Mouse (Mus musculus): ENCODE measurements around the gene Ppox. TPM values are rescaled to one million over a fixed set of nuclear protein-coding genes. Genes with fewer than 3 reads are reported as not detected.

Gene Ppox
- polyA plus RNA-seq, 1 experiment from 2014 or later, result 50.9 TPM

DNA sequence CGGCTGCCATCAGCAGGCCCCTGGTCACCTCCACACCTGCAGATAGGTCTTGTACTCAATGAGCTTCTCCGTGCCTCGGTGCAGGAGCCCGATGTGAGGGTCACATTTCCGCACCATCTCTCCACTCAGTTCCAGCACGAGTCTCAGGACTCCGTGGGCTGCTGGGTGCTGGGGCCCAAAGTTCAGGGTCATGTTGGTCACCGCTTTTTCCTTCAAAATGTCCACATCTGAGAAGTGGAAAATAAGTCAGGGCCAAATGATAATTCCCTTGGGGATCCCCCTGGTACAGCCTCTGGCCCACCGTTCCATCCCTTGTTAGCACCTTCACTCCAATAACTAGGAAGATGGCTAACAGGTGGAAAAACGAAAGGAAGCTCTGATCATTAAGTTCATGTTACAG lies 40.1 kb downstream of the Ppox start:
- 91% methylated on average over 10 of the region's 10 CpGs for WGBS

GRCm38 (mm10) chr1:171239992-171240744 lies 40.8 kb downstream of the Ppox start:
- Histone ChIP-seq H3K9me3 (ENCODE audit: low read depth, low read length) (no peaks in the 10 kb centered on the region), H3K36me3 (ENCODE audit: insufficient read depth) (peaks cover 98% of the 10 kb centered on the region), H3K4me2 (no peak overlapping the region), H3K4me1 (ENCODE audit: insufficient read depth) (no peaks in the 10 kb centered on the region), H3K9ac (no peak overlapping the region), H3K4me3 (ENCODE audit: low read depth, low read length) (no peak overlapping the region), H3K27me3 (ENCODE audit: insufficient read depth, low read length) (no peaks in the 10 kb centered on the region), H3K27ac (ENCODE audit: low read depth) (no peak overlapping the region)
- 65% methylated on average over 15 of the region's 15 CpGs for WGBS
- DNase-seq (peak; percentile 23), ATAC-seq (ENCODE audit: insufficient read depth) (no peak)
- TF ChIP-seq CTCF (IDR thresholded peaks at IDR 0.05; ENCODE audit: low read depth), result no peak

More for the DNA sequence above, 40.1 kb downstream of the Ppox start:
- no peak overlapping the region for H3K4me2 ChIP-seq
- no peak overlapping the region for H3K9ac ChIP-seq
- no peaks in the 10 kb centered on the region for H3K4me1 ChIP-seq (ENCODE audit: insufficient read depth)
- H3K27me3 ChIP-seq (ENCODE audit: insufficient read depth, low read length), result no peaks in the 10 kb centered on the region
- no peak overlapping the region for H3K27ac ChIP-seq (ENCODE audit: low read depth)
- DNase-seq (no peak), ATAC-seq (ENCODE audit: insufficient read depth) (no peak)
- H3K36me3 ChIP-seq (ENCODE audit: insufficient read depth), result peaks cover 94% of the 10 kb centered on the region
- H3K4me3 ChIP-seq (ENCODE audit: low read depth, low read length), result no peak overlapping the region
- no peak for TF ChIP-seq CTCF (IDR thresholded peaks at IDR 0.05; ENCODE audit: low read depth)
- H3K9me3 ChIP-seq (ENCODE audit: low read depth, low read length), result no peaks in the 10 kb centered on the region

DNA sequence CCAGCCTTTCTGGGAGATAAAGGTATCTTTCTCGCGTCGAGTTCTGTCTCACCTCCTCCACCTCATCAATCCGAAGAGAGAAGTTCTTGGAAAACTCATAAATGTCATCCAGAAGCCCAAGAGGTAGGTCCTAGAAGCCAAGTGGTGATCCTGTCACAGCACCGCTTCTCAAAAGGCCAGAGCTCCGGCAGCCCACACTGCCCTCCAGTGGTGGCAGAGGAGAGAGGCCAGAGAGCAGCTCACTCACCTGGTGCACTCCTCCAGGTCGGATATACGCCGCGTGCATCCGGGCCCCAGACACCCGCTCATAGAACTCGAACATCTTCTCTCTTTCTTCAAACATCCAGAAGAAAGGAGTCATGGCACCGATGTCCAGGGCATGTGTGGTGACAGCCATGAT lies 42.5 kb downstream of the Ppox start:
- Histone ChIP-seq H3K4me3 (ENCODE audit: low read depth, low read length) (no peak overlapping the region), H3K9me3 (ENCODE audit: low read depth, low read length) (no peaks in the 10 kb centered on the region), H3K27me3 (ENCODE audit: insufficient read depth, low read length) (no peaks in the 10 kb centered on the region), H3K9ac (no peak overlapping the region), H3K4me1 (ENCODE audit: insufficient read depth) (no peaks in the 10 kb centered on the region), H3K27ac (ENCODE audit: low read depth) (no peak overlapping the region), H3K36me3 (ENCODE audit: insufficient read depth) (peaks cover 99% of the 10 kb centered on the region), H3K4me2 (no peak overlapping the region)
- ATAC-seq (ENCODE audit: insufficient read depth), result no peak
- WGBS, result 70% methylated on average over 14 of the region's 14 CpGs
- peak; percentile 76 for DNase-seq
- peak; percentile 83 for TF ChIP-seq CTCF (IDR thresholded peaks at IDR 0.05; ENCODE audit: low read depth)

GRCm38 (mm10) chr1:171237438-171237837 lies 43.5 kb downstream of the Ppox start:
- Histone ChIP-seq H3K4me3 (ENCODE audit: low read depth, low read length) (no peak overlapping the region), H3K27ac (ENCODE audit: low read depth) (no peak overlapping the region), H3K9me3 (ENCODE audit: low read depth, low read length) (no peaks in the 10 kb centered on the region), H3K36me3 (ENCODE audit: insufficient read depth) (peaks cover 90% of the 10 kb centered on the region), H3K4me1 (ENCODE audit: insufficient read depth) (no peaks in the 10 kb centered on the region), H3K4me2 (no peak overlapping the region), H3K9ac (no peak overlapping the region), H3K27me3 (ENCODE audit: insufficient read depth, low read length) (no peaks in the 10 kb centered on the region)
- no peak for DNase-seq
- ATAC-seq (ENCODE audit: insufficient read depth), result no peak
- 75% methylated on average over 6 of the region's 6 CpGs for WGBS
- no peak for TF ChIP-seq CTCF (IDR thresholded peaks at IDR 0.05; ENCODE audit: low read depth)

DNA sequence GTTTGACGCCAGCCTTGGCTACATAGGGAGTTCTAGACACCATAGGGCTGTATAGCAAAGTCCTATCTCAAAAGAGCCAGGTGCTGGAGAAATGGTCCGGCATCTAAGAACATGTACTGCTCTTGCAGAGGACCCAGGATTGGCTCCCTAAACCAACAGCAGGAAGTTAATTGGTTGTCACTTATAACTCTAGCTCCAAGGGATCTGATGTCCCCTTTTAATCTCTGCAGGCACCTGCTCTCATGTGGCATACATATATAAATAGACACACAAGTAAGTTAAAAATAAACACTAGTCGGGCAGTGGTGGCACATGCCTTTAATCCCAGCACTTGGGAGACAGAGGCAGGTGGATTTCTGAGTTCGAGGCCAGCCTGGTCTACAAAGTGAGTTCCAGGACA lies 45.2 kb downstream of the Ppox start:
- no peaks in the 10 kb centered on the region for H3K4me1 ChIP-seq (ENCODE audit: insufficient read depth)
- 76% methylated on average over 3 of the region's 4 CpGs for WGBS

GRCm38 (mm10) chr1:171234538-171234937 lies 46.4 kb downstream of the Ppox start:
- Histone ChIP-seq H3K4me2 (no peak overlapping the region), H3K4me1 (ENCODE audit: insufficient read depth) (no peaks in the 10 kb centered on the region), H3K4me3 (ENCODE audit: low read depth, low read length) (no peak overlapping the region), H3K36me3 (ENCODE audit: insufficient read depth) (peaks cover 62% of the 10 kb centered on the region), H3K9me3 (ENCODE audit: low read depth, low read length) (no peaks in the 10 kb centered on the region), H3K27ac (ENCODE audit: low read depth) (no peak overlapping the region), H3K27me3 (ENCODE audit: insufficient read depth, low read length) (no peaks in the 10 kb centered on the region), H3K9ac (no peak overlapping the region)
- DNase-seq (no peak), ATAC-seq (ENCODE audit: insufficient read depth) (no peak)
- no peak for TF ChIP-seq CTCF (IDR thresholded peaks at IDR 0.05; ENCODE audit: low read depth)
- 84% methylated on average over 4 of the region's 4 CpGs for WGBS

More for the DNA sequence above, 45.2 kb downstream of the Ppox start:
- no peaks in the 10 kb centered on the region for H3K9me3 ChIP-seq (ENCODE audit: low read depth, low read length)
- H3K27me3 ChIP-seq (ENCODE audit: insufficient read depth, low read length), result no peaks in the 10 kb centered on the region
- DNase-seq (no peak), ATAC-seq (ENCODE audit: insufficient read depth) (no peak)
- H3K36me3 ChIP-seq (ENCODE audit: insufficient read depth), result peaks cover 74% of the 10 kb centered on the region
- H3K4me2 ChIP-seq, result no peak overlapping the region
- no peak overlapping the region for H3K27ac ChIP-seq (ENCODE audit: low read depth)
- no peak overlapping the region for H3K9ac ChIP-seq
- TF ChIP-seq CTCF (IDR thresholded peaks at IDR 0.05; ENCODE audit: low read depth), result no peak
- H3K4me3 ChIP-seq (ENCODE audit: low read depth, low read length), result no peak overlapping the region

- H3K4me2 ChIP-seq, result no peak within 1 kb of the TSS
- no peak within 1 kb of the TSS for H3K9ac ChIP-seq
- WGBS, result 87% methylated on average over 14 of the region's 14 CpGs
- ATAC-seq (ENCODE audit: insufficient read depth), result no peak
- no peaks in the 10 kb centered on the region for H3K27me3 ChIP-seq (ENCODE audit: insufficient read depth, low read length)
- H3K4me3 ChIP-seq (ENCODE audit: low read depth, low read length), result no peak within 1 kb of the TSS
- TF ChIP-seq CTCF (IDR thresholded peaks at IDR 0.05; ENCODE audit: low read depth), result no peak
- DNase-seq, result no peak
- H3K9me3 ChIP-seq (ENCODE audit: low read depth, low read length), result no peaks in the 10 kb centered on the region
- peaks cover 58% of the 10 kb centered on the region for H3K36me3 ChIP-seq (ENCODE audit: insufficient read depth)
- H3K27ac ChIP-seq (ENCODE audit: low read depth), result no peak within 1 kb of the TSS
- no peaks in the 10 kb centered on the region for H3K4me1 ChIP-seq (ENCODE audit: insufficient read depth)
Observed at GRCm38 (mm10) chr1:171234126-171234525, 46.9 kb downstream of the Ppox start, which contains the start of gene Fcer1g. TSS of gene Fcer1g (minus strand) at chr1:171234365.
